Mouse (Mus musculus) liver, embryonic 13.5 days (tissue): ENCODE data around the gene Hic1. TPM values are rescaled to one million over a fixed set of nuclear protein-coding genes. Genes with fewer than 3 reads are reported as not detected.
A peak's percentile ranks its signal among the peaks of the same experiment; 100 is the strongest.

Source experiments
- ATAC-seq: fragments of 200-750 bp; cut with Nextera tagmentation; 2 replicates; pipeline ENCODE4 v1.8.0; 2017; ENCODE audit warnings: low read depth, mild to moderate bottlenecking, moderate number of reproducible peaks, moderate library complexity
- DNase-seq: peaks from one replicate; pipeline ENCODE4 v3.0.0; 2022
- H3K27ac ChIP-seq: fragments of 300-500 bp; sonication (generic); 2 replicates; pipeline ENCODE4 v1.5.1; 2015; ENCODE audit warnings: moderate library complexity, mild to moderate bottlenecking, inconsistent platforms
- H3K27me3 ChIP-seq: fragments of 300-500 bp; sonication (generic); 2 replicates; pipeline ENCODE4 v1.6.1; 2015; ENCODE audit warnings: mild to moderate bottlenecking, inconsistent platforms
- H3K36me3 ChIP-seq: fragments of 300-500 bp; sonication (generic); 2 replicates; pipeline ENCODE4 v1.6.1; 2015; ENCODE audit warnings: mild to moderate bottlenecking, inconsistent platforms
- H3K4me1 ChIP-seq: fragments of 300-500 bp; sonication (generic); replicated peaks from 2 replicates; pipeline ENCODE4 v1.6.1; 2015; ENCODE audit warnings: inconsistent platforms
- H3K4me2 ChIP-seq: fragments of 300-500 bp; sonication (generic); 2 replicates; pipeline ENCODE4 v1.6.1; 2015; ENCODE audit warnings: inconsistent platforms, mild to moderate bottlenecking, moderate library complexity
- H3K4me3 ChIP-seq: fragments of 300-500 bp; sonication (generic); replicated peaks from 2 replicates; pipeline ENCODE4 v1.5.1; 2015; ENCODE audit warnings: mild to moderate bottlenecking, inconsistent platforms
- H3K9ac ChIP-seq: fragments of 300-500 bp; sonication (generic); 2 replicates; pipeline ENCODE4 v1.6.1; 2015; ENCODE audit warnings: mild to moderate bottlenecking, inconsistent platforms
- H3K9me3 ChIP-seq: fragments of 300-500 bp; sonication (generic); replicated peaks from 2 replicates; pipeline ENCODE4 v1.6.1; 2016; ENCODE audit warnings: inconsistent platforms
- WGBS: fragments of 180-500 bp; shearing (Covaris S2); methylation state at CpG from one replicate; pipeline ENCODE4 v1.1.7; 2015; ENCODE audit not compliant: insufficient replicate concordance; 5-methylcytosine and 5-hydroxymethylcytosine counted together
- microRNA counts: library from miRNA; unstranded; fragments of <30 nt; microRNA quantifications from one replicate; lab custom pipeline; 2016
- microRNA-seq: library from miRNA; unstranded; fragments of <30 nt; microRNA quantifications from one replicate; pipeline ENCODE4, GENCODE M21; 2016
- polyA plus RNA-seq: library from polyadenylated mRNA; unstranded; fragments of >200 nt; fragmentation: Nextera tagmentation; extraction: Ambion mirVana; gene quantifications from 2 replicates; pipeline ENCODE4 v1.2.1, GENCODE M21; 2015

Hic1 gene
- polyA plus RNA-seq, 1 experiment from 2014 or later: 1.2 TPM

DNA sequence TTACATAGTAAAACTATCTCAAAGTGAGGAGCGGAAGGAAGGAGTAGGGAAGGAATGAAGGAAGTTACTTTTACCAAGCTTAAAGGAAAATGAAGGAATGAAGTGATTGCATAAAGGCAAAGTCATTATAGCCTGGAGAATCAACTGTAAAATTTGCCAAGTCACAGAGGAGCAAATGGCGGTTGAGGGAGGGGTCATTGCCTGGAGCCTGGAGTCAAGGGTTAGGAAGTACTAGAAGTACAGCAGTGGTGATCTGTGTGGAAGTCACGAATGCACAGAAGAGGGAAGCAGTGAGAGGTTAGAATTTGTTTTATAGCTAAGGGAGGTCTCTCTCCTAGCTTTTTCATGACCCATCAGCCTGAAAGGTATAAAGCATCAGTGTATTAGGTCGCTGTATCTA, 38.0 kb downstream of the Hic1 start:
- Histone ChIP-seq H3K36me3 (no peaks in the 10 kb centered on the region), H3K4me1 (peaks cover 2% of the 10 kb centered on the region; the same call in 1 of the 2 replicates), H3K9ac (no peak overlapping the region), H3K27me3 (no peaks in the 10 kb centered on the region), H3K4me2 (no peak overlapping the region), H3K9me3 (no peaks in the 10 kb centered on the region), H3K27ac (no peak overlapping the region), H3K4me3 (no peak overlapping the region)
- DNase-seq (no peak), ATAC-seq (no peak)
- 61% methylated on average over 4 of the region's 4 CpGs for WGBS

DNA sequence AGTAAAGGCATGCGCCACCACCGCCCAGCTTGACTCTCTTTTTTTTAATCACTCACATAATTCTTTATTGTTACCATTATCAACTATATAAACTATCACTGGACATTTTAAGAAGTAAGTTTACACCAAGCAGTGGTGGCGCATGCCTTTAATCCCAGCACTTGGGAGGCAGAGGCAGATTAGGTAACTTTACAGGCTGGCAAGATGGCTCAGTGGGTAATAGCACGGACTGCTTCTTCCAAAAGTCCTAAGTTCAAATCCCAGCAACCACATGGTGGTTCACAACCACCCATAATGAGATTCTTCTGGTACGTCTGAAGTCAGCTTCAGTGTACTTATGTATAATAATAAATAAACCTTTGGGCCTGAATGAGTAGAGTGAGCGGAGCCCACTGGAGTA, 39.8 kb downstream of the Hic1 start:
- no peak overlapping the region for H3K27ac ChIP-seq
- H3K27me3 ChIP-seq: no peaks in the 10 kb centered on the region
- H3K4me2 ChIP-seq: no peak overlapping the region
- 89% methylated on average over 6 of the region's 6 CpGs for WGBS
- no peaks in the 10 kb centered on the region for H3K9me3 ChIP-seq
- ATAC-seq (no peak), DNase-seq (no peak)
- H3K4me1 ChIP-seq: 0 out of 2 replicates have a peak, but pooled peaks cover 1% of the 10 kb centered on the region
- H3K4me3 ChIP-seq: no peak overlapping the region
- H3K9ac ChIP-seq: no peak overlapping the region
- no peaks in the 10 kb centered on the region for H3K36me3 ChIP-seq

DNA sequence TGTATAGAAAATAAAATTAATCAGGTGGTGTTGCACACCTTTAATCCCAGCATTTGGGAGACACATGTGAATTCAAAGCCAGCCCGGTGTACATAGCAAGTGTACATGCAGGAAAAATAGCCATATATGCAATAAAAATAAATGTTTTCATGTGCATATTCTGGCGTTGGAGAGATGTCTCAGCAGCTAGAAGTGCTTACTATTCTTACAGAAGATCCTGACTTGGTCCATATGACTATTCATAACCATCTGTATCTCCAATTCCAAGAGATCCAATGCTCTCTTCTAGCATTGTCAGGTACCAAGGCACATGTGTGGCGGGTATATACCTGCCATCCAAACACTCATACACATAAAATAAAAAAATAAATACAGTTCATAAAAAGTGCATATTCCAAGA, 42.9 kb downstream of the Hic1 start:
- Histone ChIP-seq H3K4me2 (no peak overlapping the region), H3K36me3 (no peaks in the 10 kb centered on the region), H3K9me3 (no peaks in the 10 kb centered on the region), H3K4me3 (no peak overlapping the region), H3K4me1 (0 out of 2 replicates have a peak, but pooled peaks cover 5% of the 10 kb centered on the region), H3K27ac (no peak overlapping the region), H3K27me3 (no peaks in the 10 kb centered on the region), H3K9ac (no peak overlapping the region)
- no peak for ATAC-seq
- WGBS: 79% methylated on average over 3 of the region's 3 CpGs
- no peak for DNase-seq

DNA sequence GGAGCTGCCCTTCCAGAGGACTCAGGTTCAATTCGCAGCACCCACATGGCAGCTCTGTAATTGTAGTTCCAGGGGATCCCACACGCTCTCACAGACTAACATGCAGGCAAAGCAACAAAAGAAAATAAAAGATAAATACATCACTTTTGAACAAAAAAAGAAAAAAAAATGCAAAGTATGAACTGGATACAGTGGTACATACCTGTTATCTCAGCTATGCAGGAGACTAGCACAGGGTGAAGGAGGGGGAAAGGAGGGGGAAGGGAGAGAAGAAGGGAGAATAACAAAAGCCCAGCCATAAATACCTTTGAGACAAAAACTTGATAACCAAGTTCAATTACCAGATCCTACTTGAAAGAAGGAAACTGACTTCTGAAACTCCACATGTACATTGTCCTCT, 44.9 kb downstream of the Hic1 start:
- H3K27ac ChIP-seq: no peak overlapping the region
- no peak overlapping the region for H3K4me2 ChIP-seq
- H3K27me3 ChIP-seq: no peaks in the 10 kb centered on the region
- WGBS: 75% methylated on average over 2 of the region's 2 CpGs
- H3K4me1 ChIP-seq: 0 out of 2 replicates have a peak, but pooled peaks cover 5% of the 10 kb centered on the region
- no peaks in the 10 kb centered on the region for H3K9me3 ChIP-seq
- no peak overlapping the region for H3K9ac ChIP-seq
- no peaks in the 10 kb centered on the region for H3K36me3 ChIP-seq
- ATAC-seq (no peak), DNase-seq (no peak)
- no peak overlapping the region for H3K4me3 ChIP-seq

DNA sequence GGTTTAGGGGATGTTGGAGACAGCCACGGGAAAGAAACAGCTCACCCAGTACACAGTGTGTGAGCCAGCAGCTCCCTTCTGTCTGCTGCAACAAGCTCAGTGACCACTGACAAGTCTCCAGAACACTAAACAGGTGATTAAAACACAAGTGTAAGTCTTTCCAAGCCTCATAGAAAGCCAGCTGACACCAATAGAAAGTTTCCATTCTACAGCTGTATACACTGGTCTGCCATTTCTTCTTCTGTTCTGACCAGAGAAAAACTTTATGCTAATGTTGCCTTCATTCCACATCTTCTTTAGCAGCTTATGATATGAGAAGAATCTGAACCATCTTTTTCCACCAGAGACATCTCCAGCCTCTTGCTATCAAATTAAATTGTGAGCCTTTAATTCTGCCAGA, 48.0 kb downstream of the Hic1 start:
- no peaks in the 10 kb centered on the region for H3K36me3 ChIP-seq
- H3K4me3 ChIP-seq: no peak overlapping the region
- H3K9ac ChIP-seq: no peak overlapping the region
- 0 out of 2 replicates have a peak, but pooled peaks cover 5% of the 10 kb centered on the region for H3K4me1 ChIP-seq
- H3K4me2 ChIP-seq: no peak overlapping the region
- ATAC-seq (no peak), DNase-seq (no peak)
- no peaks in the 10 kb centered on the region for H3K9me3 ChIP-seq
- H3K27me3 ChIP-seq: no peaks in the 10 kb centered on the region
- WGBS: 66% methylated on average over 1 of the region's 1 CpGs
- H3K27ac ChIP-seq: no peak overlapping the region

DNA sequence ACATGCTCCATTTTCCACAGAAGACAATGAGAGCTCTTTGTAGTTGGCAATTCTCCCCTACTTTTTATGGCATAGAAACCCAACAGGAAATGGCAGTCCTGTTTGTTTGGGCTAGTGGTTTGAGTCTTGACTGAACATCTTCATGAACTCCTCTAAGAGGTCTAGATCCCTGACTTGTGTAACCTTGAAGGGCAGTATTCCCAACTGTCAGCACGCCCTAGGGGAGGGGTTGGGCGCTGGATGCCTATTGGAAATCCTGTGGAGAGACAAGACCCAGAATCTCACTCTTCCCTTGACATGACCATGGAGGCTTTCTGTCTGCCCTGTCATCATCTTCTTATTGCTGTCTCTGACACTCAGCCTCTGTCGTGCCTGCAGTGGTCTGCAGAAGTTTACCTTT, 49.5 kb downstream of the Hic1 start:
- WGBS: 62% methylated on average over 3 of the region's 3 CpGs
- H3K9me3 ChIP-seq: no peaks in the 10 kb centered on the region
- H3K27ac ChIP-seq: no peak overlapping the region
- H3K4me1 ChIP-seq: 0 out of 2 replicates have a peak, but pooled peaks cover 5% of the 10 kb centered on the region
- H3K4me2 ChIP-seq: no peak overlapping the region
- H3K27me3 ChIP-seq: no peaks in the 10 kb centered on the region
- H3K9ac ChIP-seq: no peak overlapping the region
- H3K4me3 ChIP-seq: no peak overlapping the region
- no peaks in the 10 kb centered on the region for H3K36me3 ChIP-seq
- ATAC-seq (no peak), DNase-seq (no peak)

DNA sequence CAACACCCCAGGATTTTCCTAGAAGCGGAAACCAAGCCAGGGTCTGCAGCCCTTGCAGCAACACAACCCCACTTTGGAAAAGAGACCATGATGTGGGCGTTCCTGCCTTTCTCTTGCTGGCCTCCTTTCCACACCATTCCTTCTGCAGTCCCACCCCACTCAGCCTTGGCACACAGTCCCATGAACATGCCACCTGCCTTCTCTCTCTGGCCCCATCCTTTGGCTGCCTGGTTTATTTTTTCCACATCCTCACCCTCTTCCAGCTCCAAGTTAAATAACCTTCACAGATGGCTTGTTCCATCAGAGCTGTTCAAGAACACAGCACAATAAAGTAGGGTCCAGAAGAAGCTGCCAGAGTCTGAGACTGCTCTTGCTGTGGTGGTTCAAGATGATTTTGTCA, 50.0 kb downstream of the Hic1 start:
- no peak overlapping the region for H3K4me3 ChIP-seq
- 73% methylated on average over 2 of the region's 2 CpGs for WGBS
- 0 out of 2 replicates have a peak, but pooled peaks cover 2% of the 10 kb centered on the region for H3K4me1 ChIP-seq
- DNase-seq (no peak), ATAC-seq (no peak)
- H3K27ac ChIP-seq: no peak overlapping the region
- no peaks in the 10 kb centered on the region for H3K27me3 ChIP-seq
- no peak overlapping the region for H3K4me2 ChIP-seq
- H3K36me3 ChIP-seq: no peaks in the 10 kb centered on the region
- no peaks in the 10 kb centered on the region for H3K9me3 ChIP-seq
- H3K9ac ChIP-seq: no peak overlapping the region

DNA sequence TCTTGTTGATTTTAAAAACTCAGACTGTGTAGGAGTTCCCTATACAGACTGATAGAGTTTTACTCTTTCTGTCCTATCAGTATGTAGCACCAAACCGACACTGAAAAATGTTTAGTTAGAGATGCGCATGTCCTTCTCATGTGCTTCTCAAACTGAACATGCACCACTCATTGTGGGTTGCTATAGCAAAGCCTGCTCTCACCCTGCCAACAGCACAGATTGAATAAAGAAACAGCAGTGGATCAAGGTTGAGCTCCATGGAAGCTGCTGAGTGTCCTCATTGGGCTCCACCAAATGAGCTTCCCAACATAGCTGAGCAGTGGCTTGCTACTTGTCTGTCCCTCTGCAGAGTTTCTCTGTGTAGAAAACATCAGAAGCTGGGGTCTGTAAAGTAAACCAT, 51.2 kb downstream of the Hic1 start:
- ATAC-seq (no peak), DNase-seq (no peak)
- Histone ChIP-seq H3K9ac (no peak overlapping the region), H3K4me1 (no peaks in the 10 kb centered on the region), H3K27ac (no peak overlapping the region), H3K4me3 (no peak overlapping the region), H3K4me2 (no peak overlapping the region), H3K36me3 (no peaks in the 10 kb centered on the region), H3K27me3 (no peaks in the 10 kb centered on the region), H3K9me3 (no peaks in the 10 kb centered on the region)
- 90% methylated on average over 2 of the region's 2 CpGs for WGBS

DNA sequence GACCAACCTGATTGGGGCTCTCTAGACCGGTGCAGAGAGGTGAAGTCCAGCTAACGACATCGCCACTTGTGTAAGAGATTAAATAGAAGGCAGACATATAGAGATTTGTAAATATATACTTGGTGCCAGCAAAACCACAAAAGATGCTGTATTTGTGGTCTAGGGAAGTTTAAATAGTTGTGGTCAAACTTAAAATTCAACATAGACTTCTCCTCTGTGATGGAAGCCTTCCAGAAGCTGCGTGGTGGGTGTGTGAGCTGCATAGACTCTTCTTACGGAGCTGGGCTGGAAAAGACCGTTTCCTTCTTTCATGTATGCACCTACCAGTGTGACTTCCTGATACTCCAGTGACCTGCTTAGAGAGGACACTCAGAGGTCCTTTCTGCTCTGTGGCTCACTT, 52.9 kb downstream of the Hic1 start:
- Histone ChIP-seq H3K9me3 (no peaks in the 10 kb centered on the region), H3K4me3 (no peak overlapping the region), H3K4me2 (no peak overlapping the region), H3K36me3 (no peaks in the 10 kb centered on the region), H3K27me3 (no peaks in the 10 kb centered on the region), H3K27ac (no peak overlapping the region), H3K9ac (no peak overlapping the region), H3K4me1 (no peaks in the 10 kb centered on the region)
- no peak for ATAC-seq
- DNase-seq: no peak
- WGBS: 64% methylated on average over 6 of the region's 6 CpGs

MicroRNAs encoded within 50 kb of the gene (microRNA counts, 519-probe panel; counts per million panel counts)
- 114 counts per million for microRNA mmu-miR-132 (lab: Ali Mortazavi, UCI)
- 114 counts per million for microRNA mmu-miR-212 (lab: Ali Mortazavi, UCI)

Small RNA genes lying within 50 kb of the gene (microRNA-seq; reads per million reads assigned to microRNA genes)
- gene Mir132 (152 reads per million, percentile 56 among the genes with 10 or more reads in this experiment), gene Mir212 (12.0 reads per million, percentile 26 among the genes with 10 or more reads in this experiment)

Other genes with a start within 250 kb of the Hic1 start
- gene Smg6, start 243.7 kb downstream of the Hic1 start, polyA plus RNA-seq: 4.4 and 5.5 TPM in 2 replicates
- gene Srr, start 243.6 kb downstream of the Hic1 start, polyA plus RNA-seq: 3.9 and 5.1 TPM in 2 replicates
- gene Ovca2, start 9.3 kb upstream of the Hic1 start, polyA plus RNA-seq: 13.3 and 13.4 TPM in 2 replicates
- gene Dph1, start 21.7 kb upstream of the Hic1 start, polyA plus RNA-seq: 13.8 and 15.8 TPM in 2 replicates
- 0.78 and 0.97 TPM in 2 replicates for gene Rtn4rl1, start 24.3 kb upstream of the Hic1 start, polyA plus RNA-seq
- 113 and 137 TPM in 2 replicates for gene Rpa1, start 178.8 kb upstream of the Hic1 start, polyA plus RNA-seq
- gene Smyd4, start 178.9 kb upstream of the Hic1 start, polyA plus RNA-seq: 5.1 and 6.6 TPM in 2 replicates